ENCODE assay signal across 8 mouse cellular contexts in genomic region chr11:69682840-69683533, GRCm38 (mm10). TPM values are rescaled to one million over a fixed set of nuclear protein-coding genes. Genes with fewer than 3 reads are reported as not detected.
DNase-seq lines count a peak whose midpoint lies in the region; ATAC-seq lines count a peak whose summit lies in the region.

No protein-coding gene starts in this region.

- DNase-seq in MN1 (ENCODE audit: low spot score), result peak; percentile 89
- DNase-seq in cerebellum, postnatal 10 days, result peak; percentile 96 to 97
- peak; percentile 74 to 88 for DNase-seq in frontal cortex, postnatal 14 days (ENCODE audit: low spot score in 2 of 2)
- DNase-seq in layer of hippocampus, postnatal 25 days (ENCODE audit: extremely low spot score in 1 of 2, low spot score in 1 of 2), result peak; percentile 81 to 97
- DNase-seq in lung, postnatal 25 days (ENCODE audit: low spot score), result peak; percentile 93
- DNase-seq in retina, postnatal 1 day, result peak; percentile 95
- peak; percentile 93 for DNase-seq in thymus, postnatal 4 days

- peak overlapping the region; percentile 96 for H3K27ac ChIP-seq in hindbrain, embryonic 13.5 days

- H3K9me3 ChIP-seq in hindbrain, embryonic 13.5 days, result no peaks in the 10 kb centered on the region

- WGBS in hindbrain, embryonic 13.5 days, result 20% methylated on average over 12 of the region's 12 CpGs

- H3K4me2 ChIP-seq in hindbrain, embryonic 13.5 days, result peak overlapping the region; percentile 96

- H3K4me1 ChIP-seq in hindbrain, embryonic 13.5 days (replicated peaks), result peaks cover 61% of the 10 kb centered on the region

- peak; percentile 41; the same call in 1 of the 2 replicates for ATAC-seq in hindbrain, embryonic 13.5 days (ENCODE audit: low FRiP score)

- H3K9ac ChIP-seq in hindbrain, embryonic 13.5 days, result peak overlapping the region; percentile 72

- H3K4me3 ChIP-seq in hindbrain, embryonic 13.5 days, result peak overlapping the region; percentile 78; the same call in 1 of the 2 replicates

- H3K36me3 ChIP-seq in hindbrain, embryonic 13.5 days, result peaks cover 20% of the 10 kb centered on the region

- peaks cover 13% of the 10 kb centered on the region; the same call in 1 of the 2 replicates for H3K27me3 ChIP-seq in hindbrain, embryonic 13.5 days

RNA-seq across cellular contexts. Expression of gene Senp3, which starts 1.1 kb away (rescaled TPM):
- 94.7 and 95.9 TPM in 2 replicates for polyA plus RNA-seq in hindbrain, embryonic 13.5 days (2015; fragmentation: Nextera tagmentation; extraction: Ambion mirVana)
- total RNA-seq in layer of hippocampus, postnatal 25 days (2021), result 100 to 1,000 TPM in 1 of 2 experiments, 10 to 100 TPM in 1; 94.3 to 109 TPM

RNA-seq across cellular contexts. Expression of gene Tnfsf13, which starts 2.6 kb away (rescaled TPM):
- 0.36 and 0.53 TPM in 2 replicates for polyA plus RNA-seq in hindbrain, embryonic 13.5 days (2015; fragmentation: Nextera tagmentation; extraction: Ambion mirVana)
- 1 to 10 TPM; 1.2 to 1.3 TPM for total RNA-seq in layer of hippocampus, postnatal 25 days (2021)

RNA-seq across cellular contexts. Expression of gene Eif4a1, which starts 10.8 kb away (rescaled TPM):
- polyA plus RNA-seq in hindbrain, embryonic 13.5 days (2015; fragmentation: Nextera tagmentation; extraction: Ambion mirVana), result 528 and 537 TPM in 2 replicates
- total RNA-seq in layer of hippocampus, postnatal 25 days (2021), result 100 to 1,000 TPM; 369 to 381 TPM

RNA-seq across cellular contexts. Expression of gene Tnfsf12, which starts 12.7 kb away (rescaled TPM):
- polyA plus RNA-seq in hindbrain, embryonic 13.5 days (2015; fragmentation: Nextera tagmentation; extraction: Ambion mirVana), result 1.8 and 3.6 TPM in 2 replicates
- total RNA-seq in layer of hippocampus, postnatal 25 days (2021), result 1 to 10 TPM; 7.3 to 8.6 TPM

RNA-seq across cellular contexts. Expression of gene Tnfsfm13, which starts 12.9 kb away (rescaled TPM):
- 0.98 and 1.2 TPM in 2 replicates for polyA plus RNA-seq in hindbrain, embryonic 13.5 days (2015; fragmentation: Nextera tagmentation; extraction: Ambion mirVana)
- 1 to 10 TPM; 1.3 to 1.4 TPM for total RNA-seq in layer of hippocampus, postnatal 25 days (2021)

Comparison
In these comparisons a context has a peak if more than half of its experiments do, and no peak if none do; other contexts are left out.
1. Peak in every context shown above with its lines: DNase-seq, ATAC-seq, H3K4me3 ChIP-seq and H3K27ac ChIP-seq.